Mouse (Mus musculus): ENCODE results near the gene Pycr2. TPM values are rescaled to one million over a fixed set of nuclear protein-coding genes. Genes with fewer than 3 reads are reported as not detected.

Pycr2 gene
- total and polyA plus RNA-seq, 3 experiments: 10.3 to 13.9 (median 12.4) TPM

- no peak for TF ChIP-seq EP300 (IDR thresholded peaks at IDR 0.05; ENCODE audit: insufficient read depth, low read depth, low read length)
- TF ChIP-seq CTCF (IDR thresholded peaks at IDR 0.05): no peak
- TF ChIP-seq POLR2A (IDR thresholded peaks at IDR 0.05; ENCODE audit: insufficient read depth, low read depth, low read length): no peak
- Histone ChIP-seq H3K9ac (ENCODE audit: low read depth, low read length) (no peak overlapping the region), H3K4me3 (no peak overlapping the region), H3K79me2 (replicated peaks; ENCODE audit: control insufficient read depth, insufficient read depth, low read length) (no peaks in the 10 kb centered on the region), H3K4me1 (ENCODE audit: control insufficient read depth, insufficient read depth, low read length) (peaks cover 3% of the 10 kb centered on the region), H3K27ac (no peak overlapping the region), H3K36me3 (ENCODE audit: control insufficient read depth, insufficient read depth, low read length) (no peaks in the 10 kb centered on the region), H3K27me3 (ENCODE audit: control insufficient read depth, insufficient read depth, low read length) (no peaks in the 10 kb centered on the region)
- WGBS: 93% methylated on average over 24 of the region's 24 CpGs
- no peak for DNase-seq
- intact Hi-C loops (cut with DNase I): loop anchor here (10.0 kb wide), 1 partner anchor 138 kb away; no protein-coding TSS in a partner anchor
These were observed 2.5 kb downstream of the Pycr2 start for GRCm38 (mm10) chr1:180906461-180907147.

- no peaks in the 10 kb centered on the region for H3K79me2 ChIP-seq (replicated peaks; ENCODE audit: control insufficient read depth, insufficient read depth, low read length)
- intact Hi-C loops (cut with DNase I): no loop called here
- TF ChIP-seq POLR2A (IDR thresholded peaks at IDR 0.05; ENCODE audit: insufficient read depth, low read depth, low read length) (no peak), CTCF (IDR thresholded peaks at IDR 0.05) (peak; percentile 51), EP300 (IDR thresholded peaks at IDR 0.05; ENCODE audit: insufficient read depth, low read depth, low read length) (no peak)
- H3K4me3 ChIP-seq: no peak overlapping the region
- H3K9ac ChIP-seq (ENCODE audit: low read depth, low read length): no peak overlapping the region
- no peaks in the 10 kb centered on the region for H3K36me3 ChIP-seq (ENCODE audit: control insufficient read depth, insufficient read depth, low read length)
- H3K27ac ChIP-seq: no peak overlapping the region
- no peaks in the 10 kb centered on the region for H3K27me3 ChIP-seq (ENCODE audit: control insufficient read depth, insufficient read depth, low read length)
- WGBS: 29% methylated on average over 8 of the region's 8 CpGs
- DNase-seq: no peak
- H3K4me1 ChIP-seq (ENCODE audit: control insufficient read depth, insufficient read depth, low read length): no peaks in the 10 kb centered on the region
These were observed 7.0 kb downstream of the Pycr2 start for GRCm38 (mm10) chr1:180911138-180911537.

- intact Hi-C loops (cut with DNase I): no loop called here
- no peaks in the 10 kb centered on the region for H3K36me3 ChIP-seq (ENCODE audit: control insufficient read depth, insufficient read depth, low read length)
- H3K9ac ChIP-seq (ENCODE audit: low read depth, low read length): no peak overlapping the region
- no peak overlapping the region for H3K27ac ChIP-seq
- 51% methylated on average over 20 of the region's 20 CpGs for WGBS
- no peaks in the 10 kb centered on the region for H3K79me2 ChIP-seq (replicated peaks; ENCODE audit: control insufficient read depth, insufficient read depth, low read length)
- TF ChIP-seq POLR2A (IDR thresholded peaks at IDR 0.05; ENCODE audit: insufficient read depth, low read depth, low read length) (no peak), EP300 (IDR thresholded peaks at IDR 0.05; ENCODE audit: insufficient read depth, low read depth, low read length) (no peak), CTCF (IDR thresholded peaks at IDR 0.05) (no peak)
- H3K27me3 ChIP-seq (ENCODE audit: control insufficient read depth, insufficient read depth, low read length): no peaks in the 10 kb centered on the region
- H3K4me1 ChIP-seq (ENCODE audit: control insufficient read depth, insufficient read depth, low read length): no peaks in the 10 kb centered on the region
- DNase-seq: no peak
- no peak overlapping the region for H3K4me3 ChIP-seq
These were observed 7.7 kb downstream of the Pycr2 start for GRCm38 (mm10) chr1:180911653-180912287.

- intact Hi-C loops (cut with DNase I): no loop called here
These were observed 8.7 kb downstream of the Pycr2 start for GRCm38 (mm10) chr1:180912792-180913191.

GRCm38 (mm10) chr1:180913797-180914196, 9.7 kb downstream of the Pycr2 start:
- Histone ChIP-seq H3K4me3 (no peak overlapping the region), H3K79me2 (replicated peaks; ENCODE audit: control insufficient read depth, insufficient read depth, low read length) (no peaks in the 10 kb centered on the region), H3K27ac (no peak overlapping the region), H3K36me3 (ENCODE audit: control insufficient read depth, insufficient read depth, low read length) (no peaks in the 10 kb centered on the region), H3K27me3 (ENCODE audit: control insufficient read depth, insufficient read depth, low read length) (no peaks in the 10 kb centered on the region), H3K4me1 (ENCODE audit: control insufficient read depth, insufficient read depth, low read length) (no peaks in the 10 kb centered on the region), H3K9ac (ENCODE audit: low read depth, low read length) (no peak overlapping the region)
- intact Hi-C loops (cut with DNase I): no loop called here
- no peak for DNase-seq
- 41% methylated on average over 4 of the region's 4 CpGs for WGBS
- TF ChIP-seq EP300 (IDR thresholded peaks at IDR 0.05; ENCODE audit: insufficient read depth, low read depth, low read length): no peak
- TF ChIP-seq CTCF (IDR thresholded peaks at IDR 0.05): no peak
- TF ChIP-seq POLR2A (IDR thresholded peaks at IDR 0.05; ENCODE audit: insufficient read depth, low read depth, low read length): no peak

More at GRCm38 (mm10) chr1:180912792-180913191, 8.7 kb downstream of the Pycr2 start:
- Histone ChIP-seq H3K27ac (no peak overlapping the region), H3K9ac (ENCODE audit: low read depth, low read length) (no peak overlapping the region), H3K27me3 (ENCODE audit: control insufficient read depth, insufficient read depth, low read length) (no peaks in the 10 kb centered on the region), H3K4me1 (ENCODE audit: control insufficient read depth, insufficient read depth, low read length) (no peaks in the 10 kb centered on the region), H3K4me3 (no peak overlapping the region), H3K36me3 (ENCODE audit: control insufficient read depth, insufficient read depth, low read length) (no peaks in the 10 kb centered on the region), H3K79me2 (replicated peaks; ENCODE audit: control insufficient read depth, insufficient read depth, low read length) (no peaks in the 10 kb centered on the region)
- 84% methylated on average over 5 of the region's 5 CpGs for WGBS
- no peak for DNase-seq
- TF ChIP-seq EP300 (IDR thresholded peaks at IDR 0.05; ENCODE audit: insufficient read depth, low read depth, low read length): no peak

GRCm38 (mm10) chr1:180916425-180916824, 12.3 kb downstream of the Pycr2 start:
- Histone ChIP-seq H3K27me3 (ENCODE audit: control insufficient read depth, insufficient read depth, low read length) (no peaks in the 10 kb centered on the region), H3K36me3 (ENCODE audit: control insufficient read depth, insufficient read depth, low read length) (no peaks in the 10 kb centered on the region), H3K9ac (ENCODE audit: low read depth, low read length) (no peak overlapping the region), H3K4me1 (ENCODE audit: control insufficient read depth, insufficient read depth, low read length) (no peaks in the 10 kb centered on the region), H3K79me2 (replicated peaks; ENCODE audit: control insufficient read depth, insufficient read depth, low read length) (no peaks in the 10 kb centered on the region), H3K4me3 (no peak overlapping the region), H3K27ac (no peak overlapping the region)
- intact Hi-C loops (cut with DNase I): no loop called here
- TF ChIP-seq EP300 (IDR thresholded peaks at IDR 0.05; ENCODE audit: insufficient read depth, low read depth, low read length) (no peak), POLR2A (IDR thresholded peaks at IDR 0.05; ENCODE audit: insufficient read depth, low read depth, low read length) (no peak), CTCF (IDR thresholded peaks at IDR 0.05) (no peak)
- DNase-seq: no peak
- WGBS: 84% methylated on average over 11 of the region's 11 CpGs
